Mouse (Mus musculus): ENCODE measurements at regions not wholly inside any gene's neighbourhood (a gene's known extent, or its start where the extent isn't known, plus 50 kb on each side); places are given as distances from the start of the nearest gene placed in this dataset.

DNA sequence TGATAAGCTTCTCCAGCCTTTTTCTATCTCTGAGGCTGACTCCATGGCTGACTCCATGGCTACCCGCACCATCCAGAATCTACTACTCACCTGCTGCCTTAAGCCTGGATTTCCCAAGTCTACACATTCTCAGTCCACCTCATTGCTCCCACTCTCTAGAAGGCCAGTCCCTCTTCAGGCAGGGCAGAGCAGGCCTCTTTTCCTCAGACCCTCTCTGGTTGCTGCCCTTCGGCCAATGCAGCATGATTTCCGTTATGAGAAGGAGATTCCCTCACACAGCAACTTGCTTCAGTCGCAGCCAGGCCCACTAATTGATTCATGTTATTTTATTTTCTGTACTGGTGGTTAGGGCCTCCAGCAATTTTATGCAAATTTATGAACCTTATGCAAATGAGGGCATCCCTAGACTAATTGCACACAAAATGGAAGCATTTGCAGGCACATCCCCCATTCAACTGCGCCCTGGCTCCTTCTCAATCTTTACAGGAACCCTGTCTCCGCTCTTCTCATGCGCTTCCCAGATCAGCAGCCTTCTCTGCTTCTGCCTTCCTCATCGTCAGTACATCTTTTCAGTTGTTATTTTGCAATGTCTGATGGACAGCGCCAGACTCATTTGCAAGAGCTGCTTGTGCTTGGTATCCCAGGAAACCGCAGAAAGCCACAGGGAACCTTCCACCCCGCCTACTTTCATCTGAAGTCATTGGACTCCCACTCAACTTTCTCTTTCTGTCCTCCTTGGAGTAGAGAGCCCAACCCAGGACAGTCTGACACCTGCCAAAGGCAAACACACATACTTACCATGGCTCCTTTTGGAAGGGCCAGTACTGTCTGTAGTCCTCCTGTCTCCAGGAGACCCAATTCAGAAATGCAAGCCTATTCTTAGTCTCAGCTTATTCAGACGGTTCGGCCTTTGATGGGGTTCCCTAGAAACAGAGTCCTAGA is 199.6 kb upstream of the H2al1a start:
- no peak for TF ChIP-seq CTCF (IDR thresholded peaks at IDR 0.05; ENCODE audit: control insufficient read depth, insufficient read depth, insufficient replicate concordance, low read depth, low read length)
- no peak for TF ChIP-seq POLR2A (IDR thresholded peaks at IDR 0.05; ENCODE audit: control insufficient read depth, low read depth, low read length)

Data from testis, adult 2 months (tissue).